Mouse (Mus musculus): Measurements from ENCODE around the gene Gm45799.

- TF ChIP-seq ZNF384 (IDR thresholded peaks at IDR 0.05; ENCODE audit: low read depth, low read length) (no peak), CTCF (IDR thresholded peaks at IDR 0.05 in 2 of 3, conservative IDR thresholded peaks at IDR 0.05 in 1 of 3; ENCODE audit: control insufficient read depth in 1 of 3, insufficient read depth in 1 of 3, low read depth in 2 of 3, low read length in 3 of 3, poor library complexity in 1 of 3, severe bottlenecking in 1 of 3) (no peak), TAL1 (IDR thresholded peaks at IDR 0.05; ENCODE audit: low read length) (no peak), EP300 (IDR thresholded peaks at IDR 0.05; ENCODE audit: low read depth in 1 of 2, low read length in 2 of 2) (no peak)
Observed at GRCm38 (mm10) chr7:105625397-105625796, 15.0 kb upstream of the Gm45799 start.
